Mouse (Mus musculus) kidney, adult 10 weeks (tissue): ENCODE measurements around the gene Rhox3h. TPM values are rescaled to one million over a fixed set of nuclear protein-coding genes. Genes with fewer than 3 reads are reported as not detected.

ENCODE experiments used
- polyA plus RNA-seq: library from polyadenylated mRNA; stranded (reverse); fragments of 350-450 nt; fragmentation: Illumina TruSeq; extraction: RNeasy Lipid Tissue Mini Kit (QIAGEN cat#74804); gene quantifications from one replicate; pipeline ENCODE4 v1.2.3, GENCODE M21; 2014; ENCODE audit warnings: low read depth, low replicate concordance

Gene Rhox3h
- not detected for polyA plus RNA-seq

DNA sequence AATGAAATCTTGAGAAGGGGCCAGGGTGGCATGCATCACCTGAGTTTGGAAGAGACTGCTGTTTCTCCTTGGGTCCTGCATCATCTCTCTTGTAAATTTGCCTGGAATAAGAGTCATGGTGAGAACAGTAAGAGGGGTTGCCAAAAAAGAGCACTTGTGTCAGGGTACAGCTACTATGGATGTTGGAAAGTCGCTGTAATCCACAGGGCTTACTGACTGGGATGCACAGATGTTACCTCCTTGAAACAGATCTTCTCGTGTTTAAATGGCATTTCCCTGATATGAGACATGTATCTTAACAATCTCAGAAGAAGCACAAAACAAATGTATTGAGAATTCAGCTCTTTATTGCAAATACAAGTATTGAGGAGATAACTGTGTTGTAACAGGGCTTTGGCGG is at the start of gene Rhox3h:
Rhox3h (minus strand) TSS at position 101 of the 400 bp plus-strand sequence.

DNA sequence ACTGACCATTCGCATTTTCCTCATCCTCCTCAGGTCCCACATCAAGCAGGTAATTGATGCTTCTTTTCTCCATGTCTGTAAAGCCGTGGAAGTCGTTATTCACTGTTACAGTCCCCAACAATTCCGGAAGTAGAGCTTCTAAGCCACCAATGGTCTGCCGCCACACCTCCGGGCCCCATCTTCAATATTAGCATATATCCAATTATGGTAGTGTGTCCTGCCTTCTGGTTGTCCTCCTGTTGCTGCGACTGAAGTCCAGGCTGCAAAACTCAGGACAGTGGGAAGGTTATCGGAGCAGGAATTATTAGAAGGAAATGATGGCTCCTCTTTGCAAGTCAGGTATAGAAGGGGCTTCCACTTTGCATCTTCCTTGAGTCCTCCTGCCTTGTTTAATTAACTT is 4.6 kb upstream of the Rhox3h start, which contains the start of gene Rhox2h:
Rhox2h (minus strand) TSS at position 101 of the 400 bp plus-strand sequence.

DNA sequence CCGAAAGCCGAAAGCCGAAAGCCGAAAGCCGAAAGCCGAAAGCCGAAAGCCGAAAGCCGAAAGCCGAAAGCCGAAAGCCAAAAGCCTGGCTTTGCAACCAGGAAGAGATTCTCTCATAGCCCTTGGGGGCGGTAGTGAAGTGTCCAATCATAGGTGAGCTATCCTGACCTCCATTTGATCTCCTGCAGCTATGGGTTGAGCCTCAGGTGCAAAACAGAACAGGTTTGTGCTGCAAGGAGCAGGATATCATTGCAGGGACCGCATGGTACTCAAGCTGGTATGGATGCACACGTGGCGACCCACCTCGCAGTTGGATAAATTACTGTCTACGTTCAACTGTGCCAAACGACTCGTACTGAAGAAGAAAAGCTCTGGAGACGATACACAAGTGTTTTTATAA is 17.3 kb downstream of the Rhox3h start, which contains the start of gene Rhox4g:
Rhox4g (minus strand) TSS at position 101 of the 400 bp plus-strand sequence.

DNA sequence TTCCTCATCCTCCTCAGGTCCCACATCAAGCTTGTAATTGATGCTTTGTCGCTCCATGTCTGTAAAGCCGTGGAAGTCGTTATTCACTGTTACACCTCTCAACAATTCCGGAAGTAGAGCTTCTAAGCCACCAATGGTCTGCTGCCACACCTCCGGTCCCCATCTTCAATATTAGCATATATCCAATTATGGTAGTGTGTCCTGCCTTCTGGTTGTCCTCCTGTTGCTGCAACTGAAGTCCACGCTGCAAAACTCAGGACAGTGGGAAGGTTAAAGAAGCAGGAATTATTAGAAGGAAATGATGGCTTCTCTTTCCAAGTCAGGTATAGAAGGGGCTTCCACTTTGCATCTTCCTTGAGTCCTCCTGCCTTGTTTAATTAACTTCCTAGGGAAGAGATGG is 25.2 kb downstream of the Rhox3h start, which contains the start of gene Rhox2g:
Rhox2g (minus strand) TSS at position 101 of the 400 bp plus-strand sequence.

DNA sequence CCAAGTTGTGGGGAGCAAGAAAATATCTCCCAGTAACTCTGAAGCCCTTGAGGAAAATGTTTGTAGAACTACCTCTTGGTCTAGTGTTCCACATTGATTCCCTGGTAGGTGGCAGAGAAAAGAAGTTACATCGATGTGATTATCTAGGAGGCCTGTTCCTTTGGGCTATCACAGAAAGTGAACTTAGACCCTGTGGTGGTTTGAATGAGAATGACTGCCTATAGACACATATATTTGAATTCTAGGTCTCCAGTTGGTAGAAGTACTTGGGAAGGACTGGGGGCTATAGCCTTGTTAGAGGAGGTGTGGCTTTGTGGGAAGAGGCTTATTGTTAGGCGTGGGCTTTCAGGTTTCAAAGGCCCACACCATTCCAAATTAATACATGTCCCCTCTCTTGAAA is 40.1 kb downstream of the Rhox3h start, which contains the start of gene Rhox3g:
Rhox3g (minus strand) TSS at position 101 of the 400 bp plus-strand sequence.

Other genes starting within 250 kb of the Rhox3h start
- not detected for gene Rhox4b, start 236.3 kb downstream of the Rhox3h start, polyA plus RNA-seq
- gene Rhox2c, start 215.1 kb downstream of the Rhox3h start, polyA plus RNA-seq = not detected
- gene Rhox3c, start 210.2 kb downstream of the Rhox3h start, polyA plus RNA-seq = not detected
- gene Rhox4c, start 188.4 kb downstream of the Rhox3h start, polyA plus RNA-seq = not detected
- not detected for gene Rhox2d, start 175.3 kb downstream of the Rhox3h start, polyA plus RNA-seq
- gene Rhox4d, start 154.4 kb downstream of the Rhox3h start, polyA plus RNA-seq = not detected
- not detected for gene Rhox2e, start 138.3 kb downstream of the Rhox3h start, polyA plus RNA-seq
- not detected for gene Rhox3e, start 126.7 kb downstream of the Rhox3h start, polyA plus RNA-seq
- gene Rhox4e, start 111.4 kb downstream of the Rhox3h start, polyA plus RNA-seq = not detected
- not detected for gene Rhox2f, start 97.4 kb downstream of the Rhox3h start, polyA plus RNA-seq
- gene Rhox3f, start 87.8 kb downstream of the Rhox3h start, polyA plus RNA-seq = not detected
- not detected for gene Rhox4f, start 61.1 kb downstream of the Rhox3h start, polyA plus RNA-seq
- not detected for gene Rhox3g, start 40.2 kb downstream of the Rhox3h start, polyA plus RNA-seq
- not detected for gene Rhox2g, start 25.3 kb downstream of the Rhox3h start, polyA plus RNA-seq
- not detected for gene Rhox4g, start 17.4 kb downstream of the Rhox3h start, polyA plus RNA-seq
- gene Rhox2h, start 4.5 kb upstream of the Rhox3h start, polyA plus RNA-seq = not detected
- gene Rhox5, start 136.1 kb upstream of the Rhox3h start, polyA plus RNA-seq = not detected
- gene Rhox6, start 158.1 kb upstream of the Rhox3h start, polyA plus RNA-seq = not detected
- not detected for gene Rhox7a, start 162.9 kb upstream of the Rhox3h start, polyA plus RNA-seq
- not detected for gene Rhox8, start 210.2 kb upstream of the Rhox3h start, polyA plus RNA-seq
- gene Rhox7b, start 228.5 kb upstream of the Rhox3h start, polyA plus RNA-seq = not detected
- not detected for gene Rhox9, start 233.0 kb upstream of the Rhox3h start, polyA plus RNA-seq